Mouse (Mus musculus): ENCODE results near the gene Atp2b1.

DNA sequence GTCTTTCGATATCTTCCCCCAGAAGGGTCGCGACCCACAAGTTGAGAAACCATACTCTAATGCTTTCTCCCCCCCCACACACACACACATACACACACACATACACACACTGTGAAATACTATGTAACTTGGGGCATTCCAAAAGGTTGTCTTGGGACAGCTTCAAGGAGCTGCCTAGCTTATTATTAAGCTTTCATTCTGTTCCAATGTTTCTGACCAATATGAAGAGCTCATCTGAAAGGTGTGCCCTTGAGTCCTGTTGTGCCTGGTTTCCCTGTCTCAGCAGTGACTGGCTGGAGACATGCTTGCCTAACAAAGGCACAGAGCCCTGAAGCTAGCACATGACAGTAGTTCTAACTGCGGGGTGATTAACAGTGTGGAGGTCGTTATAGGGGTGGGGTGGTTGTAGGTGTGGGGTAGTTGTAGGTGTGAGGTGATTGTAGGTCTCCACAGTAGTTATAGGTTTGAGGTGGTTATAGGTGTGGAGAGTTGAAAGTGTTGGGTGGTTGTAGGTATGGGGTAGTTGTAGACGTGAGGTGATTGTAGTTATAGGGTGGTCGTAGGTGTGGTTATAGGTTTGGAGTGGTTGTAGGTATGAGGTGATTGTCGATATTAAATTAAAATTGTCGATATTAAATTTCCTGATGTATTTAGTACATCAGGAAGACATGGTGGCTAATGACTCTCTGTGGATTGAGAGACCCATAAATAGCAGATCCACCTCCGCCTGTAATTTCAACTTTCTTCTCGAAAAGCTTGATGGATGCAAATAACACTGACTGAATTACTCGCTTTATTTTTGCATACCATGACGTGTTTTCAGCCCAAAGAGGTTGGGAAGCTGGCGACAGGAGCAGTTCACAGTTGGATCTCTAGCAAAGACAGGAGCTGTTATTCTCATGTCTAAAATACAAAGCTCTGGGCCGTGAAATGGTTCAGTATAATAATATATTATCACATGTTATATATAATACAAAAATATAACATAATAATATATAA, 119.9 kb downstream of the Atp2b1 start:
- TF ChIP-seq FLI1 (IDR thresholded peaks at IDR 0.05; ENCODE audit: low read length), result no peak
- TF ChIP-seq GATA1 (IDR thresholded peaks at IDR 0.05; ENCODE audit: borderline replicate concordance, low read length), result no peak
